Mouse (Mus musculus): ENCODE measurements around the gene Olfr92. TPM values are rescaled to one million over a fixed set of nuclear protein-coding genes. Genes with fewer than 3 reads are reported as not detected.

Olfr92 gene
- total RNA-seq, 2 experiments from 2014 or later, result not detected

DNA sequence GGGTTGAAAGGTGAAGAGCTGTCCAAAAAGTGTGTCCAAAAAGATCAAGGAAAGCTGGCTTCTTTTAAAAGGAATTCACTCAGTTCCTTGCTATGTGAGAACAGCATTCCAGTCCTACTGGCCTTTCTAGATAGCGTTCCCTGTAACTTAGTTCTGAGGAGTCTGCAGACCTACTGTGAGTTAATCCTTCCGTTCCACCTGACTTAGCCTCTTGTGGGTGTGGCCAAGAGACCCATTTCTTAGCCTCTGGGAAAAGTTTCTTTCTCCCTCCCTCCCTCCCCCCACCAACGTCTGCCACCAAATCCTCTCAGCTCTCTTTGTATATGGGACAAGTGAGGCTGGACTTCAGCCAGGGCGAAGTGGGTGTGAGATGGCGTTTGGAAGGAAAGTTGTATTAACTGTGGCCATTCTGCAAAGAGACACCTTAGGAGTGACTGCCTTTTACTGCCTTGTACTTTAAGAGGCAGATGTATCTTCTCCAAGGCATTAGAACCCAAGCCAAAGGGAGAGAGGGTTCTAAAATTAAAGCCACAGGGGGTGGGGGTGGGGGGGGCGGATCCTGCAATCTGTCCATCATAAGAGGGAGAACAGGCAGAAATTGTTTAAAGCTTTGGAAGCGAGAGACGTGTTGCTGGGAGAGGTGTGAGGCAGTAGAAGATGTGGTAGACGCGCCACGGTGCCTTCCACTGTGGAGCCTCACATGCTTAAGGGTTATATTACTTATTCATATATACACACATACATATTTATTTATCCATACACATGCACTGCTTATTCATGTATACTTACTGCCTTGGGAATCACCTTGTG is 56.0 kb downstream of the Olfr92 start:
- ATAC-seq (replicated peaks; ENCODE audit: low FRiP score, low TSS enrichment, poor library complexity, severe bottlenecking), result no peak

DNA sequence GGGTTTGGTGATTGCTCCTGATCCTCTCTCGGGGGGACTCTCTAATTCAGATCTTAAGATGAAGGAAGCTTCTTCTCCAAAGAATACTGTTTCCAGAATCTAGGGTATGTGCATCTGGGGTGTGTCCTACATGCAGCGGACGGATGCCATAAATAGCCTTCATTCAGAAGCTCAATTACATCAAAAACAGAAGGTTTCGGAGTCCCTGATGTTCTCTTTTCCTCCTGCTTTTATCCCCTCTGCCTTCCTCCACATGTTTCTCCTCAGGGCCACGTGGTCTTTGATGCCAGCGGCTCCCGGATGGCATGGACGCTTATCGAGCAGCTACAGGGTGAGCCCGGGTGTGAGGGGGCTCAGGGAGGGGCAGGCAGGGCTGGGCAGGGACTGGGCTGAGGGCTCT is 56.8 kb downstream of the Olfr92 start:
- ATAC-seq (replicated peaks; ENCODE audit: low FRiP score, low TSS enrichment, poor library complexity, severe bottlenecking), result no peak

DNA sequence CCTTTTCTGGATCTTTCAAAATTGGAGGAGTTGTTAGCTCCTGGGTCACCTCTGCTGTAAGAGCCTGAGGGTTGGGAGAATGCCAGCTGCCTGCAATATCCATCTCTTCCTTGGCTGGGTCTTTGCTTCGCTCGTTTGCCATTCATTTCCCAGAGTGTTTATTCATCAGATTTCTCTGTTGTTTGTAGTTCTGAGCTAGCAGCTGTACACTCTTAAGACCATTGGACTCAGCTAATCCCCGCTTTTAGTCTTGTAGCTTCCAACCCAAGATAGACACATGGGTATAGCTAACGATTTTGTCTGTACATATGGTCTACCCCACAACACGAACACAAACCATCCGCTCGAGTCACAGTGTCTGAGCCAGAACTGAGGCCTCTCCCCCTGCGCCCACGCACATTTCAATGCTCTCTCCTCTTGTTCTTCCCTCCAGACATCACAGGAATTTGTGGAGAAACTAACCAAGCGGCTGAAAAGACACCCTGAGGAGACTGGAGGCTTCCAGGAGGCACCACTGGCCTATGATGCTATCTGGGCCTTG is 57.7 kb downstream of the Olfr92 start:
- no peak for ATAC-seq (replicated peaks; ENCODE audit: low FRiP score, low TSS enrichment, poor library complexity, severe bottlenecking)

DNA sequence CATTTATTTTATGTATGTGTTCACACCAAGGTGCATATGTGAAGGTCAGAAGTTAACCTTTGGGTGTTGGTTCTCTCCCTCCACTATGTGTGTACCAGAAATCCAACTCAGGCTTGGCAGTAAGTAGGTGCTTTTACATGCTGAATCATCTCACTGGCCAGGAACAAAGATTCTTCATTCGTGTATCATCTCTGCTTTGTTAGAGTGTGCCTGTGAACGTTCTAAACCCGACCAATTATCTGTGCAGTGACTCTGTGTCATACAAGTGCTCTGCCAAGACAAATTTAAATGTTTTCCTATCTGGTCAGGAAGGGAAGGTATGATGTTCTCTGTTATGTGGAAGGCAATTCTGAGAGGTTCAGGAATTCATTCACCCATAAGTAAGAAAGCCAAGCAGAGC is 58.5 kb downstream of the Olfr92 start:
- ATAC-seq (replicated peaks; ENCODE audit: low FRiP score, low TSS enrichment, poor library complexity, severe bottlenecking), result no peak

Other genes with a start within 250 kb of the Olfr92 start
- gene Trim40, start 230.0 kb downstream of the Olfr92 start, total RNA-seq (2014; fragmentation: Nextera tagmentation), result not detected in 2 replicates
- not detected in 2 replicates for gene Trim40, start 230.0 kb downstream of the Olfr92 start, total RNA-seq (2017)
- not detected in 2 replicates for gene Trim31, start 222.0 kb downstream of the Olfr92 start, total RNA-seq (2014; fragmentation: Nextera tagmentation)
- not detected in 2 replicates for gene Trim31, start 222.0 kb downstream of the Olfr92 start, total RNA-seq (2017)
- gene Rnf39, start 177.2 kb downstream of the Olfr92 start, total RNA-seq (2014; fragmentation: Nextera tagmentation), result not detected in 2 replicates
- gene Rnf39, start 177.2 kb downstream of the Olfr92 start, total RNA-seq (2017), result not detected in 2 replicates
- gene Ppp1r11, start 168.3 kb downstream of the Olfr92 start, total RNA-seq (2014; fragmentation: Nextera tagmentation), result 61.5 and 88.0 TPM in 2 replicates
- gene Ppp1r11, start 168.3 kb downstream of the Olfr92 start, total RNA-seq (2017), result 53.8 and 72.8 TPM in 2 replicates
- gene Znrd1, start 161.5 kb downstream of the Olfr92 start, total RNA-seq (2014; fragmentation: Nextera tagmentation), result 47.7 and 94.1 TPM in 2 replicates
- 17.7 and 35.3 TPM in 2 replicates for gene Znrd1, start 161.5 kb downstream of the Olfr92 start, total RNA-seq (2017)
- 1.4 and 13.1 TPM in 2 replicates for gene Znrd1as, start 161.5 kb downstream of the Olfr92 start, total RNA-seq (2014; fragmentation: Nextera tagmentation)
- gene Znrd1as, start 161.5 kb downstream of the Olfr92 start, total RNA-seq (2017), result 11.4 and 23.7 TPM in 2 replicates
- gene 2410137M14Rik, start 138.9 kb downstream of the Olfr92 start, total RNA-seq (2014; fragmentation: Nextera tagmentation), result not detected in 2 replicates
- gene 2410137M14Rik, start 138.9 kb downstream of the Olfr92 start, total RNA-seq (2017), result not detected in 2 replicates
- not detected in 2 replicates for gene H2-M5, start 130.6 kb downstream of the Olfr92 start, total RNA-seq (2014; fragmentation: Nextera tagmentation)
- not detected in 2 replicates for gene H2-M5, start 130.6 kb downstream of the Olfr92 start, total RNA-seq (2017)
- 0.87 TPM in 1 of 2 replicates, not detected in the other for gene Zfp57, start 118.9 kb downstream of the Olfr92 start, total RNA-seq (2014; fragmentation: Nextera tagmentation)
- 0.08 TPM in 1 of 2 replicates, not detected in the other for gene Zfp57, start 118.9 kb downstream of the Olfr92 start, total RNA-seq (2017)
- not detected in 2 replicates for gene Mog, start 96.7 kb downstream of the Olfr92 start, total RNA-seq (2014; fragmentation: Nextera tagmentation)
- not detected in 2 replicates for gene Mog, start 96.7 kb downstream of the Olfr92 start, total RNA-seq (2017)
- gene Gabbr1, start 74.1 kb downstream of the Olfr92 start, total RNA-seq (2014; fragmentation: Nextera tagmentation), result 9.1 and 11.1 TPM in 2 replicates
- gene Gabbr1, start 74.1 kb downstream of the Olfr92 start, total RNA-seq (2017), result 0.91 and 0.99 TPM in 2 replicates
- gene Olfr90, start 31.6 kb downstream of the Olfr92 start, total RNA-seq (2014; fragmentation: Nextera tagmentation), result not detected in 2 replicates
- gene Olfr90, start 31.6 kb downstream of the Olfr92 start, total RNA-seq (2017), result not detected in 2 replicates
- gene Olfr91, start 21.8 kb downstream of the Olfr92 start, total RNA-seq (2014; fragmentation: Nextera tagmentation), result not detected in 2 replicates
- gene Olfr91, start 21.8 kb downstream of the Olfr92 start, total RNA-seq (2017), result not detected in 2 replicates
- gene Olfr93, start 41.4 kb upstream of the Olfr92 start, total RNA-seq (2014; fragmentation: Nextera tagmentation), result not detected in 2 replicates
- not detected in 2 replicates for gene Olfr93, start 41.4 kb upstream of the Olfr92 start, total RNA-seq (2017)
- not detected in 2 replicates for gene Ubd, start 73.8 kb upstream of the Olfr92 start, total RNA-seq (2014; fragmentation: Nextera tagmentation)
- gene Ubd, start 73.8 kb upstream of the Olfr92 start, total RNA-seq (2017), result 0.88 TPM in 1 of 2 replicates, not detected in the other
- not detected in 2 replicates for gene Olfr94, start 80.9 kb upstream of the Olfr92 start, total RNA-seq (2014; fragmentation: Nextera tagmentation)
- not detected in 2 replicates for gene Olfr94, start 80.9 kb upstream of the Olfr92 start, total RNA-seq (2017)
- gene Olfr95, start 93.0 kb upstream of the Olfr92 start, total RNA-seq (2014; fragmentation: Nextera tagmentation), result not detected in 2 replicates
- not detected in 2 replicates for gene Olfr95, start 93.0 kb upstream of the Olfr92 start, total RNA-seq (2017)
- gene Olfr96, start 100.1 kb upstream of the Olfr92 start, total RNA-seq (2014; fragmentation: Nextera tagmentation), result not detected in 2 replicates
- gene Olfr96, start 100.1 kb upstream of the Olfr92 start, total RNA-seq (2017), result not detected in 2 replicates
- not detected in 2 replicates for gene Olfr97, start 117.2 kb upstream of the Olfr92 start, total RNA-seq (2014; fragmentation: Nextera tagmentation)
- not detected in 2 replicates for gene Olfr97, start 117.2 kb upstream of the Olfr92 start, total RNA-seq (2017)
- gene Olfr98, start 143.7 kb upstream of the Olfr92 start, total RNA-seq (2014; fragmentation: Nextera tagmentation), result not detected in 2 replicates
- gene Olfr98, start 143.7 kb upstream of the Olfr92 start, total RNA-seq (2017), result not detected in 2 replicates
- 5.7 and 6.3 TPM in 2 replicates for gene H2-M3, start 150.1 kb upstream of the Olfr92 start, total RNA-seq (2014; fragmentation: Nextera tagmentation)
- 3.8 and 9.0 TPM in 2 replicates for gene H2-M3, start 150.1 kb upstream of the Olfr92 start, total RNA-seq (2017)
- gene Olfr99, start 163.4 kb upstream of the Olfr92 start, total RNA-seq (2014; fragmentation: Nextera tagmentation), result not detected in 2 replicates
- not detected in 2 replicates for gene Olfr99, start 163.4 kb upstream of the Olfr92 start, total RNA-seq (2017)
- gene Olfr101, start 184.2 kb upstream of the Olfr92 start, total RNA-seq (2014; fragmentation: Nextera tagmentation), result not detected in 2 replicates
- not detected in 2 replicates for gene Olfr101, start 184.2 kb upstream of the Olfr92 start, total RNA-seq (2017)
- gene Olfr102, start 197.0 kb upstream of the Olfr92 start, total RNA-seq (2014; fragmentation: Nextera tagmentation), result not detected in 2 replicates
- not detected in 2 replicates for gene Olfr102, start 197.0 kb upstream of the Olfr92 start, total RNA-seq (2017)
- gene Olfr103, start 219.6 kb upstream of the Olfr92 start, total RNA-seq (2014; fragmentation: Nextera tagmentation), result not detected in 2 replicates
- gene Olfr103, start 219.6 kb upstream of the Olfr92 start, total RNA-seq (2017), result not detected in 2 replicates
- gene Olfr104-ps, start 239.5 kb upstream of the Olfr92 start, total RNA-seq (2014; fragmentation: Nextera tagmentation), result not detected in 2 replicates
- gene Olfr104-ps, start 239.5 kb upstream of the Olfr92 start, total RNA-seq (2017), result not detected in 2 replicates

Data from megakaryocyte-erythroid progenitor cell, adult 5-6 weeks (primary cell).